ENCODE assay signal across 10 mouse cellular contexts in the genomic region with DNA sequence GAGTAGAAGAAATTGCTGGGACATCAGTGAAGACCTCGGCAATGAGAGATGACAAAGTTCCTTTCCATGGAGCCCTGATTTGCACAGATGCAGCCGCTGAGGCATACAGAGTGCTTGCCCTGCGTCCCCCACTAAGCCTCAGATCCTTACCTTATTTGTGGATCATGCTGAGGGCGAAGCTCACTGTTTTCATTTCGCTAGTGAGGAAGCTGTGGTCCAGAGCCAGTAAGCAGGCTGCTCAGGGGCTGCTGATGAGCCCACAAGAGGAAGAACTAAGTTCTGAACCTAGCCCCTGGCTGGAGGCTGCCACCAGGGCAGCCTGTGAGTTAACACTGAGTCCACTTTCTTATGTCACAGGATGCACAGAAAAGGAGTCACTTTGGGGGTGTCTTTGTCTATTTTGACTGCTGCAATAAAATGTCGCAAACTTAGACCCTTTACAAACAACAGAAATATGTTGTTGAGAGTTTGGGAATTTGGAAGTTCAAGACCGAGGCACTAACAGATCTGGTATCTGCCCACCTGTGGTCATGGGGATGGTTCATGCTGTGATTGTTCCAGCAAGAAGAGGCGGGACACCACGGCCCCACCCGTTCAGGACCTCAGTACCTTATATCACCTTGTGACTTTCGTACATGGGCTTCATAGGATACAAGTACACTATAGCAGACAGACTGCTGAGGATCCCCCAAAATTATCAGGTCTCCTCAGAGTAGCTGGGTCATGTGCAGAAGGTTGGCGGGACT.
DNase-seq lines count a peak whose midpoint lies in the region; ATAC-seq and TF ChIP-seq lines count a peak whose summit lies in the region.
"Had no signal": no experiment of that assay in that cellular context is flagged by ENCODE, and none has a peak within 500 bp of the region (broad histone marks: within the 10 kb centered on the region; RNA-seq: fewer than 3 reads in every experiment).

No protein-coding gene starts in this region.

- DNase-seq in heart, adult 2 months, result no peak
- no peak for DNase-seq in heart, adult 18-20 months
- DNase-seq in thymus, adult 2 months, result no peak
- DNase-seq in thymus, postnatal 10 days (ENCODE audit: low spot score in 2 of 2), result no peak
- DNase-seq in liver, embryonic 13.5 days, result no peak
- DNase-seq in left cerebral cortex, adult 11 months (ENCODE audit: low spot score), result no peak
- DNase-seq in cerebellum, postnatal 10 days, result no peak
- no peak for DNase-seq in left cerebral cortex, adult 18-20 months (ENCODE audit: low spot score in 2 of 2)

- WGBS in heart, adult 2 months, result 85% methylated on average over 12 of the region's 12 CpGs
- WGBS in thymus, adult 2 months, result 59% methylated on average over 12 of the region's 12 CpGs
- 61% methylated on average over 12 of the region's 12 CpGs for WGBS in liver, embryonic 13.5 days (ENCODE audit: insufficient replicate concordance)

- TF ChIP-seq POLR2A in heart, adult 2 months (IDR thresholded peaks at IDR 0.05; ENCODE audit: insufficient read depth, low read depth, low read length), result no peak
- TF ChIP-seq POLR2A in thymus, adult 2 months (IDR thresholded peaks at IDR 0.05; ENCODE audit: control insufficient read depth, extremely low read depth, insufficient read depth, low read length, poor library complexity), result no peak

- H3K27ac ChIP-seq in heart, adult 2 months, result peak overlapping the region; percentile 64
- H3K27ac ChIP-seq in thymus, adult 2 months (ENCODE audit: control insufficient read depth, insufficient read depth, low read length), result peak overlapping the region; percentile 21; the same call in 1 of the 2 replicates
- H3K27ac ChIP-seq in liver, embryonic 13.5 days, result peak overlapping the region; percentile 79
- H3K27ac ChIP-seq: embryonic facial prominence, embryonic 12.5 days; neural tube, embryonic 12.5 days had no signal

- peaks cover 20% of the 10 kb centered on the region for H3K4me1 ChIP-seq in heart, adult 2 months (ENCODE audit: control insufficient read depth, insufficient read depth, low read length)
- H3K4me1 ChIP-seq in thymus, adult 2 months (replicated peaks; ENCODE audit: control insufficient read depth, insufficient read depth, low read length), result peaks cover 35% of the 10 kb centered on the region
- H3K4me1 ChIP-seq in liver, embryonic 13.5 days (replicated peaks), result peaks cover 57% of the 10 kb centered on the region

- ATAC-seq in liver, embryonic 13.5 days (ENCODE audit: low read depth), result no peak

- H3K9me3 ChIP-seq in liver, embryonic 13.5 days (replicated peaks), result no peaks in the 10 kb centered on the region
- H3K9me3 ChIP-seq: neural tube, embryonic 12.5 days had no signal

- intact Hi-C loops in heart, adult 2 months (cut with DNase I), result no loop called here

- TF ChIP-seq CTCF in heart, adult 2 months (IDR thresholded peaks at IDR 0.05), result no peak
- no peak for TF ChIP-seq CTCF in thymus, adult 2 months (IDR thresholded peaks at IDR 0.05; ENCODE audit: borderline replicate concordance, control insufficient read depth, extremely low read depth, insufficient read depth, low read length, poor library complexity)

- no peak for TF ChIP-seq EP300 in heart, adult 2 months (IDR thresholded peaks at IDR 0.05; ENCODE audit: insufficient read depth, low read depth, low read length)

- no peak overlapping the region for H3K9ac ChIP-seq in heart, adult 2 months (ENCODE audit: low read depth, low read length)
- 0 out of 2 replicates have a peak overlapping the region, but pooled peaks have one; percentile 15 for H3K9ac ChIP-seq in liver, embryonic 13.5 days
- H3K9ac ChIP-seq: embryonic facial prominence, embryonic 12.5 days; neural tube, embryonic 12.5 days had no signal

- no peaks in the 10 kb centered on the region for H3K27me3 ChIP-seq in heart, adult 2 months (ENCODE audit: control insufficient read depth, insufficient read depth, low read length)
- no peaks in the 10 kb centered on the region for H3K27me3 ChIP-seq in thymus, adult 2 months (ENCODE audit: control insufficient read depth, insufficient read depth, low read length)
- H3K27me3 ChIP-seq in liver, embryonic 13.5 days, result no peaks in the 10 kb centered on the region
- H3K27me3 ChIP-seq: embryonic facial prominence, embryonic 12.5 days; neural tube, embryonic 12.5 days had no signal

- H3K79me2 ChIP-seq in heart, adult 2 months (replicated peaks; ENCODE audit: control insufficient read depth, insufficient read depth, low read length), result no peaks in the 10 kb centered on the region

- no peak overlapping the region for H3K4me3 ChIP-seq in heart, adult 2 months
- H3K4me3 ChIP-seq in thymus, adult 2 months (ENCODE audit: control insufficient read depth, insufficient read depth, low read length), result no peak overlapping the region
- no peak overlapping the region for H3K4me3 ChIP-seq in liver, embryonic 13.5 days (replicated peaks)
- H3K4me3 ChIP-seq: embryonic facial prominence, embryonic 12.5 days; neural tube, embryonic 12.5 days had no signal

- H3K36me3 ChIP-seq in heart, adult 2 months (ENCODE audit: control insufficient read depth, insufficient read depth, low read length), result no peaks in the 10 kb centered on the region
- no peaks in the 10 kb centered on the region for H3K36me3 ChIP-seq in thymus, adult 2 months (ENCODE audit: control insufficient read depth, insufficient read depth, low read length)
- H3K36me3 ChIP-seq in liver, embryonic 13.5 days, result no peaks in the 10 kb centered on the region
- H3K36me3 ChIP-seq: embryonic facial prominence, embryonic 12.5 days; neural tube, embryonic 12.5 days had no signal

- H3K4me2 ChIP-seq in liver, embryonic 13.5 days, result peak overlapping the region; percentile 48
- H3K4me2 ChIP-seq: embryonic facial prominence, embryonic 12.5 days; neural tube, embryonic 12.5 days had no signal

Comparison
In these comparisons a context has a peak if more than half of its experiments do, and no peak if none do; other contexts are left out.
1. H3K27ac ChIP-seq: peak in every context shown above with its lines; median percentile 79 in liver, embryonic 13.5 days; 64 in heart, adult 2 months; 21 in thymus, adult 2 months.